Mouse (Mus musculus): Measurements from ENCODE around the gene Zfp341.

GRCm38 (mm10) chr2:154654976-154655375 lies 41.9 kb downstream of the Zfp341 start:
- no peak for TF ChIP-seq EP300 (IDR thresholded peaks at IDR 0.05; ENCODE audit: insufficient read depth, low read depth, low read length)
- no peak for TF ChIP-seq CTCF (IDR thresholded peaks at IDR 0.05)
- no peak for TF ChIP-seq POLR2A (IDR thresholded peaks at IDR 0.05; ENCODE audit: insufficient read depth, low read depth, low read length)
